Mouse (Mus musculus): ENCODE measurements around the gene Ss18l1. TPM values are rescaled to one million over a fixed set of nuclear protein-coding genes. Genes with fewer than 3 reads are reported as not detected.

Gene Ss18l1
- total and polyA plus RNA-seq, 2 experiments = 2.0 to 4.6 TPM

DNA sequence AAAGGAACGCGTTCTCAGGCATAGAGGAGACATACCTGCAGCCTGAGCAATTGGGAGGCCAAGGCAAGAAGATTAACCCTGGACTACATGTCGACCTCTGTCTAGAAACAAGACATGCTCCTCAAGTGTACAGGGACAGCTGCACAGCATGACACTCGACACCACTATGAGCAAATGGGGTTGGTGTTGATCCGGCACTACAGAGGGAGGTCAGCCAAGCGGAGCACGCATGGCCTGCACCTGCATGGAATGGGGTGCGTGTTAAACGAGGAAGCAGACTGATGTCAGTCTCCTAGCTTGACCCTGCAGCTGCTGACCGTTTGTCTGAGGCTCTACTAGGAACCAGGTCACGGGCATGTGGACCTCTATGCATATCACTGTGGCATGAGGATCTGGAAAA lies 48.0 kb downstream of the Ss18l1 start:
- 67% methylated on average over 11 of the region's 11 CpGs for WGBS
- no peaks in the 10 kb centered on the region for H3K79me2 ChIP-seq (ENCODE audit: control insufficient read depth, insufficient read depth, low read length)
- H3K27me3 ChIP-seq (ENCODE audit: control insufficient read depth, insufficient read depth, low read length) = no peaks in the 10 kb centered on the region
- no peaks in the 10 kb centered on the region for H3K36me3 ChIP-seq (ENCODE audit: control insufficient read depth, insufficient read depth, low read length)
- H3K27ac ChIP-seq (replicated peaks; ENCODE audit: insufficient read depth, low read depth, low read length) = no peak overlapping the region
- TF ChIP-seq POLR2A (IDR thresholded peaks at IDR 0.05; ENCODE audit: extremely low read depth, insufficient read depth, low read length) (no peak), CTCF (IDR thresholded peaks at IDR 0.05; ENCODE audit: low read depth, low read length) (no peak)
- H3K9ac ChIP-seq (ENCODE audit: low read depth, low read length) = no peak overlapping the region
- DNase-seq (ENCODE audit: extremely low read depth, low read depth, low spot score) = no peak
- no peak overlapping the region for H3K4me3 ChIP-seq (ENCODE audit: insufficient read depth, low read depth, low read length)
- no peaks in the 10 kb centered on the region for H3K4me1 ChIP-seq (ENCODE audit: control insufficient read depth, insufficient read depth, low read length)

DNA sequence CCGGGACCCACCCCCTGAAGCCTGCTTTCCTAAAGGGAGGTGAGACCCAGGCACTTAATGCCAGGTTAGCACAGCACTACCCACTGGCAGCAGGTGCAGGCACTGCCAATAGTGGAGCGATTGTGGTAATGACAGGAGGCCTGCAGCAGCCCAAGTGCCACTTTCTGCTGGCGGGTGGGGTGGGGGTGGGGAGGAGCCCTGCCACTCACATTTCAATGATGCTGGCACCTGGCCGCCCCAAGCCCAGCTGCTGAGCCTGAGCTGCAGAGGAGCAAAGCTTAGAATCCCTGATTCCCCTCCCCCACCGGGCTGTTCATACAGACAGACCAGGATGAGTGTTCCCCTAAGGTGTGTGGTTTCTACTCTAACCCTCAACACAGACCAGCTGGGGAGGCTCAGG lies 53.4 kb downstream of the Ss18l1 start:
- H3K27me3 ChIP-seq (ENCODE audit: control insufficient read depth, insufficient read depth, low read length) = peaks cover 10% of the 10 kb centered on the region
- H3K4me3 ChIP-seq (ENCODE audit: insufficient read depth, low read depth, low read length) = no peak overlapping the region
- WGBS = 48% methylated on average over 5 of the region's 5 CpGs

DNA sequence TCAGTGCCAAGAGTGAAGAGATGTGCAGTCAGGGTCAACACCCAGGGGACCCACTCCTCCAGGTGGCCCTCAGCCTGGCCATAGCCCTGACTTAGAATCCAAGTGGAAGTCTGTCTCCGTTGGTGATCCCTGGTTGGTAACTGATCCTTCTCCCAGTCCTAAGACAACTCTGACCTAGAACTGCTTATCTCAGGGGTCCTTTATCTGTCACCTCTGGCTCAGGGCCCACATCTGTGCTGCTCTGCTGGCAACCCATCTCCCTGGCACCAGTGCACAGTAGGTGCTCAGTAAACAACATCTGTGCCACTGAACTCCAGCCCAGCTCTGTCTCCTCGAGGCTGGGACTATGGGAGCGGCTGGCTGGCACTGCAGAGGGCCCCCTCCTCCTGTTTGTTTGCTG lies 55.3 kb downstream of the Ss18l1 start:
- WGBS = 31% methylated on average over 3 of the region's 3 CpGs
- Histone ChIP-seq H3K9ac (ENCODE audit: low read depth, low read length) (no peak overlapping the region), H3K27ac (replicated peaks; ENCODE audit: insufficient read depth, low read depth, low read length) (no peak overlapping the region), H3K4me1 (ENCODE audit: control insufficient read depth, insufficient read depth, low read length) (no peaks in the 10 kb centered on the region), H3K4me3 (ENCODE audit: insufficient read depth, low read depth, low read length) (no peak overlapping the region), H3K36me3 (ENCODE audit: control insufficient read depth, insufficient read depth, low read length) (no peaks in the 10 kb centered on the region), H3K27me3 (ENCODE audit: control insufficient read depth, insufficient read depth, low read length) (peaks cover 16% of the 10 kb centered on the region), H3K79me2 (ENCODE audit: control insufficient read depth, insufficient read depth, low read length) (no peaks in the 10 kb centered on the region)
- DNase-seq (ENCODE audit: extremely low read depth, low read depth, low spot score) = no peak
- TF ChIP-seq POLR2A (IDR thresholded peaks at IDR 0.05; ENCODE audit: extremely low read depth, insufficient read depth, low read length) = no peak
- no peak for TF ChIP-seq CTCF (IDR thresholded peaks at IDR 0.05; ENCODE audit: low read depth, low read length)

More for the DNA sequence above, 53.4 kb downstream of the Ss18l1 start:
- H3K79me2 ChIP-seq (ENCODE audit: control insufficient read depth, insufficient read depth, low read length) = no peaks in the 10 kb centered on the region
- no peaks in the 10 kb centered on the region for H3K36me3 ChIP-seq (ENCODE audit: control insufficient read depth, insufficient read depth, low read length)
- TF ChIP-seq CTCF (IDR thresholded peaks at IDR 0.05; ENCODE audit: low read depth, low read length) (no peak), POLR2A (IDR thresholded peaks at IDR 0.05; ENCODE audit: extremely low read depth, insufficient read depth, low read length) (no peak)
- H3K4me1 ChIP-seq (ENCODE audit: control insufficient read depth, insufficient read depth, low read length) = no peaks in the 10 kb centered on the region
- no peak for DNase-seq (ENCODE audit: extremely low read depth, low read depth, low spot score)
- H3K27ac ChIP-seq (replicated peaks; ENCODE audit: insufficient read depth, low read depth, low read length) = no peak overlapping the region
- no peak overlapping the region for H3K9ac ChIP-seq (ENCODE audit: low read depth, low read length)

DNA sequence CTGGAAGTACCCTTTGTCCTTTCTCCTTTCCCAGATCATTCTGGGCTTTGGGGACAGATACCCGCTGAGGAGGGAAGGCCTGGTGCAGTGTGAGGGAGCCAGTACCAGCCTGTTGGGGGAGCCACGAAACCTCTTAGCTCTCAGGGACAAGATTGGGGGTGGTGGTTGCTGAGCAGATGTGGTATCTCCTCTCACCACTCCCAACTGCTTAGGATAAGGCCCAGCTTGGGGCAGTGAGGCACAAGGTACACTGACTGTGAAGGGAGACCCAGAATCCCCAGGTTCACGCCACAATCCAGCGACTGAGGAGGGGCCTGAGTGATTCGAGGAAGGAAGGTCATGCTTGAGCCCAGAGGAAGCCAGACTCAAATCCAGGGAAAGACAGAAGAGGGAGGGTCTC lies 55.9 kb downstream of the Ss18l1 start:
- WGBS = 45% methylated on average over 5 of the region's 5 CpGs
- Histone ChIP-seq H3K4me1 (ENCODE audit: control insufficient read depth, insufficient read depth, low read length) (no peaks in the 10 kb centered on the region), H3K4me3 (ENCODE audit: insufficient read depth, low read depth, low read length) (no peak overlapping the region), H3K79me2 (ENCODE audit: control insufficient read depth, insufficient read depth, low read length) (no peaks in the 10 kb centered on the region), H3K27ac (replicated peaks; ENCODE audit: insufficient read depth, low read depth, low read length) (no peak overlapping the region), H3K9ac (ENCODE audit: low read depth, low read length) (no peak overlapping the region), H3K27me3 (ENCODE audit: control insufficient read depth, insufficient read depth, low read length) (peaks cover 20% of the 10 kb centered on the region), H3K36me3 (ENCODE audit: control insufficient read depth, insufficient read depth, low read length) (no peaks in the 10 kb centered on the region)
- TF ChIP-seq POLR2A (IDR thresholded peaks at IDR 0.05; ENCODE audit: extremely low read depth, insufficient read depth, low read length) = no peak
- 0 out of 2 replicates have a peak, but pooled peaks have one; percentile 16 for TF ChIP-seq CTCF (IDR thresholded peaks at IDR 0.05; ENCODE audit: low read depth, low read length)
- no peak for DNase-seq (ENCODE audit: extremely low read depth, low read depth, low spot score)

DNA sequence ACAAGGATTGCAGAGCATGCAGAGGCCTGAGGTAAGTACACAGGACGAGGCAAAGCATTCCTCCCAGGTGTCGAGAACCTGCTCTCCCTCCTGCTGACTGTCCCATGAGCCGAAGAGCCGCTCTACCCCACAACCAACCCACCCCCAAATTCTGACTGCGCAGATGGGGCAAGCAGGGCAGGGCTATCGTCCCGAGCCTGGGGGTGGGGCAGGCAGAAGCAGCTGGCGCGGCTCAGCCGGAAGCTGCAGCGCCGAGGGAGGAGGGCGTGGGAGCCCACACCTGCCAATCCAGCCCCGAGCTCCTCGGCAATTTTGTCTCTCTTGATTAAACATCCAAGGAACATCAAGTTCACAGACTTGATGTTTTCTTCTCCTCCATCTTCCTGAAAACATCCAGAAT lies 57.2 kb downstream of the Ss18l1 start:
- Histone ChIP-seq H3K9ac (ENCODE audit: low read depth, low read length) (no peak overlapping the region), H3K36me3 (ENCODE audit: control insufficient read depth, insufficient read depth, low read length) (no peaks in the 10 kb centered on the region), H3K4me3 (ENCODE audit: insufficient read depth, low read depth, low read length) (no peak overlapping the region), H3K27me3 (ENCODE audit: control insufficient read depth, insufficient read depth, low read length) (peaks cover 27% of the 10 kb centered on the region), H3K27ac (replicated peaks; ENCODE audit: insufficient read depth, low read depth, low read length) (no peak overlapping the region), H3K4me1 (ENCODE audit: control insufficient read depth, insufficient read depth, low read length) (peaks cover 3% of the 10 kb centered on the region; the same call in 1 of the 2 replicates), H3K79me2 (ENCODE audit: control insufficient read depth, insufficient read depth, low read length) (no peaks in the 10 kb centered on the region)
- 14% methylated on average over 15 of the region's 15 CpGs for WGBS
- TF ChIP-seq POLR2A (IDR thresholded peaks at IDR 0.05; ENCODE audit: extremely low read depth, insufficient read depth, low read length) (no peak), CTCF (IDR thresholded peaks at IDR 0.05; ENCODE audit: low read depth, low read length) (no peak)
- DNase-seq (ENCODE audit: extremely low read depth, low read depth, low spot score) = no peak

DNA sequence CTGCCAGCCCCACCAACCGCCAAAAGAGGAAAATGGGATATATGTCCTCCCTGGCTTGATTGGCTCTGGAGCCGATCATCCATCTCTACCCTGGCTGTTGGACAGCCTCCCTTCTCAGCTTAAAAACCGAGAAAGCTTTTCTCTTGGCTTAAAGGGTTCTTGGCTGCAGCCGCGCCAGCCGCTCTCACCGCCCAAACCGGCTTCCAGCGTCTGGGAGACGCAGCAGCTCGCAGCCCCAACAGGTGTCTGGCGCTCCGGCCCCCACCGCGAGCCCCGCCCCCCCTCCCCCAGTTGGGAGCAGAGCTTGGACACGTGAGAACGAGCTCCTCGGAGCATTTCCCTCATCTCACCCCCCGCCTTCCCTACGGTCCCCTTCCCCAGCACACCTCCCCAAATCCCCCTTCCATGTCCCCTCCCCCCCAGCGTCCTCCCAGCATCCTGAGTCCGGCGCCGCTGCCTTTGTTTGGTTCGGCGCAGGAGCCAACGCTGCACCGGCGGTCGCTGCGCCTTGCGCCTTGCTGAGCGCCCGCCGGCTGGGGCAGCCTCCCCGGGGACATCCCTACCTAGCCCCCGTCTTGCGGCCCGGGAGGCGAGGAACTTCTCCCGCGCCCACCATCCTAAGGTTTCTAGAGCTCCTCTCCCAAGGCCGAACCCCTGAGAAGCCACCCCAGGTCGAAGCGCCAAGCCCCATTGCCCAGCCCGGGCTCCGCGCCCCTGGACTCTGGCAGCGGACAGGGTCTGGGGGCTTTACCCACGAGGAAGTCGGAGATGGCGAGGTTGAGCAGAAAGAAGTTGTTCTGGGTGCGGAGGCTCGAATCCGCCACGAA lies 61.1 kb downstream of the Ss18l1 start:
- H3K4me3 ChIP-seq (ENCODE audit: insufficient read depth, low read depth, low read length) = peak overlapping the region; percentile 60; the same call in 1 of the 2 replicates
- TF ChIP-seq POLR2A (IDR thresholded peaks at IDR 0.05; ENCODE audit: extremely low read depth, insufficient read depth, low read length) = no peak
- TF ChIP-seq CTCF (IDR thresholded peaks at IDR 0.05; ENCODE audit: low read depth, low read length) = no peak
- 4% methylated on average over 54 of the region's 57 CpGs for WGBS
- H3K36me3 ChIP-seq (ENCODE audit: control insufficient read depth, insufficient read depth, low read length) = no peaks in the 10 kb centered on the region
- H3K27ac ChIP-seq (replicated peaks; ENCODE audit: insufficient read depth, low read depth, low read length) = no peak overlapping the region
- H3K9ac ChIP-seq (ENCODE audit: low read depth, low read length) = no peak overlapping the region
- peaks cover 27% of the 10 kb centered on the region for H3K27me3 ChIP-seq (ENCODE audit: control insufficient read depth, insufficient read depth, low read length)
- DNase-seq (ENCODE audit: extremely low read depth, low read depth, low spot score) = no peak
- peaks cover 5% of the 10 kb centered on the region; the same call in 1 of the 2 replicates for H3K4me1 ChIP-seq (ENCODE audit: control insufficient read depth, insufficient read depth, low read length)
- no peaks in the 10 kb centered on the region for H3K79me2 ChIP-seq (ENCODE audit: control insufficient read depth, insufficient read depth, low read length)

Measured in liver, adult 2 months (tissue).